Mouse (Mus musculus): ENCODE measurements around the gene Pithd1. TPM values are rescaled to one million over a fixed set of nuclear protein-coding genes. Genes with fewer than 3 reads are reported as not detected.

Gene Pithd1
- polyA plus RNA-seq, 1 experiment from 2014 or later, result 65.5 TPM

DNA sequence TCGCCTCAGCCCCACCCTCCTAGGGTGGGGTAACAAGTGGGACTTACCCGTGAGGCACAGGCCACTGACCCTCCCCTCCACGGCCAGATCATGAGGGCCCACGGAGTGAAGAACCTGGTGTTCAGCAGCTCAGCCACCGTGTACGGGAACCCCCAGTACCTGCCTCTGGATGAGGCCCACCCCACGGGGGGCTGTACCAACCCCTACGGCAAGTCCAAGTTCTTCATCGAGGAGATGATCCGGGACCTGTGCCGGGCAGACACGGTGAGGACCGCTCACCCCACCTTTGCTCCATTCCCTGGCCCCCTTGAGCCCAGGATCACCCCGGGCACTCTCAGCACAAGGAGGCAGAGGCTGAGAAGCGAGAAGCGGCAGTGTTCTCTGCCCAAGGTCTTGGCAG is 20.8 kb downstream of the Pithd1 start:
- no peak for ATAC-seq (ENCODE audit: low FRiP score)
- Histone ChIP-seq H3K4me3 (replicated peaks; ENCODE audit: low read length) (no peak overlapping the region), H3K27me3 (ENCODE audit: control insufficient read depth, insufficient read depth, low read length) (no peaks in the 10 kb centered on the region), H3K27ac (no peak overlapping the region), H3K9me3 (ENCODE audit: control insufficient read depth, low read length) (no peaks in the 10 kb centered on the region), H3K9ac (no peak overlapping the region), H3K4me2 (replicated peaks) (no peak overlapping the region), H3K4me1 (replicated peaks; ENCODE audit: control insufficient read depth, insufficient read depth, low read length) (peaks cover 20% of the 10 kb centered on the region), H3K36me3 (replicated peaks; ENCODE audit: control insufficient read depth, insufficient read depth) (peaks cover 50% of the 10 kb centered on the region)
- DNase-seq (ENCODE audit: low spot score), result no peak
- 95% methylated on average over 16 of the region's 16 CpGs for WGBS

GRCm38 (mm10) chr4:135965113-135965512 is 22.0 kb downstream of the Pithd1 start:
- Histone ChIP-seq H3K27ac (no peak overlapping the region), H3K4me1 (replicated peaks; ENCODE audit: control insufficient read depth, insufficient read depth, low read length) (peaks cover 17% of the 10 kb centered on the region), H3K9ac (no peak overlapping the region), H3K4me2 (replicated peaks) (peak overlapping the region; percentile 92), H3K9me3 (ENCODE audit: control insufficient read depth, low read length) (no peaks in the 10 kb centered on the region), H3K36me3 (replicated peaks; ENCODE audit: control insufficient read depth, insufficient read depth) (peaks cover 45% of the 10 kb centered on the region), H3K27me3 (ENCODE audit: control insufficient read depth, insufficient read depth, low read length) (no peaks in the 10 kb centered on the region), H3K4me3 (replicated peaks; ENCODE audit: low read length) (no peak overlapping the region)
- 86% methylated on average over 9 of the region's 9 CpGs for WGBS
- ATAC-seq (ENCODE audit: low FRiP score) (no peak), DNase-seq (ENCODE audit: low spot score) (no peak)

DNA sequence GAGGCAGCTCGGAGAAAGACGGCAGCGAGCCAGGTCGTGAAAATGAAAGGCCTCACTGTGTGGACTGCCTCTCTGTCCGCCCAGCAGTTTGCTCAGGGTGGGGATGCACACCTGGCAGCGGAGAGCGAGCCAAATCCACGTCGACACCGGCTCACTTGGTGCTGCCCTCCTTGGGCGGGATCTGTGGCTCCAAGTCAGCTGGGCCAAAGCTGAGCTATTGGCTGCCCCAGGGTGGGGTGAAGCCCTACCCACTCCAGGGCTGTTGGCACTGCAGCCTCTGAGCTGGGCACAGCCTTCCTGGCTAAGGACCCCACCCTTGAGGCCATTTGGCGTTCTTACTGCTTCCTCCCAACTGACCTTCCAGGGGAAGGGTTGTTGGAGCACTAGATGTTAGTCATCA is 22.6 kb downstream of the Pithd1 start:
- H3K9ac ChIP-seq, result peak overlapping the region; percentile 91
- DNase-seq (ENCODE audit: low spot score), result no peak
- WGBS, result 7% methylated on average over 12 of the region's 12 CpGs
- H3K36me3 ChIP-seq (replicated peaks; ENCODE audit: control insufficient read depth, insufficient read depth), result peaks cover 45% of the 10 kb centered on the region
- H3K4me3 ChIP-seq (replicated peaks; ENCODE audit: low read length), result peak overlapping the region; percentile 72
- H3K9me3 ChIP-seq (ENCODE audit: control insufficient read depth, low read length), result no peaks in the 10 kb centered on the region
- H3K27ac ChIP-seq, result peak overlapping the region; percentile 94; the same call in 1 of the 2 replicates
- no peaks in the 10 kb centered on the region for H3K27me3 ChIP-seq (ENCODE audit: control insufficient read depth, insufficient read depth, low read length)
- peaks cover 17% of the 10 kb centered on the region for H3K4me1 ChIP-seq (replicated peaks; ENCODE audit: control insufficient read depth, insufficient read depth, low read length)
- no peak for ATAC-seq (ENCODE audit: low FRiP score)
- H3K4me2 ChIP-seq (replicated peaks), result peak overlapping the region; percentile 92

- WGBS, result under 1% methylated on average over 55 of the region's 56 CpGs
- DNase-seq (ENCODE audit: low spot score), result peak; percentile 95
- no peaks in the 10 kb centered on the region for H3K9me3 ChIP-seq (ENCODE audit: control insufficient read depth, low read length)
- peaks cover 17% of the 10 kb centered on the region for H3K4me1 ChIP-seq (replicated peaks; ENCODE audit: control insufficient read depth, insufficient read depth, low read length)
- H3K36me3 ChIP-seq (replicated peaks; ENCODE audit: control insufficient read depth, insufficient read depth), result peaks cover 45% of the 10 kb centered on the region
- H3K27ac ChIP-seq, result peak within 1 kb of the TSS; percentile 94
- H3K4me3 ChIP-seq (replicated peaks; ENCODE audit: low read length), result peak within 1 kb of the TSS; percentile 72
- peak within 1 kb of the TSS; percentile 91 for H3K9ac ChIP-seq
- no peaks in the 10 kb centered on the region for H3K27me3 ChIP-seq (ENCODE audit: control insufficient read depth, insufficient read depth, low read length)
- peak within 1 kb of the TSS; percentile 92 for H3K4me2 ChIP-seq (replicated peaks)
- peak; percentile 92 for ATAC-seq (ENCODE audit: low FRiP score)
These were observed 23.4 kb downstream of the Pithd1 start, which contains the start of gene Gale for GRCm38 (mm10) chr4:135963457-135964193. Gene Gale (plus strand): TSS chr4:135963727.

GRCm38 (mm10) chr4:135962946-135963345 is 24.1 kb downstream of the Pithd1 start:
- no peaks in the 10 kb centered on the region for H3K9me3 ChIP-seq (ENCODE audit: control insufficient read depth, low read length)
- ATAC-seq (ENCODE audit: low FRiP score) (peak; percentile 5), DNase-seq (ENCODE audit: low spot score) (no peak)
- H3K27ac ChIP-seq, result peak overlapping the region; percentile 94
- H3K9ac ChIP-seq, result peak overlapping the region; percentile 91
- H3K4me2 ChIP-seq (replicated peaks), result peak overlapping the region; percentile 92
- 6% methylated on average over 15 of the region's 15 CpGs for WGBS
- H3K27me3 ChIP-seq (ENCODE audit: control insufficient read depth, insufficient read depth, low read length), result no peaks in the 10 kb centered on the region
- H3K4me3 ChIP-seq (replicated peaks; ENCODE audit: low read length), result peak overlapping the region; percentile 72
- H3K4me1 ChIP-seq (replicated peaks; ENCODE audit: control insufficient read depth, insufficient read depth, low read length), result peaks cover 17% of the 10 kb centered on the region
- H3K36me3 ChIP-seq (replicated peaks; ENCODE audit: control insufficient read depth, insufficient read depth), result peaks cover 45% of the 10 kb centered on the region

GRCm38 (mm10) chr4:135962198-135962597 is 24.9 kb downstream of the Pithd1 start:
- no peak overlapping the region for H3K27ac ChIP-seq

DNA sequence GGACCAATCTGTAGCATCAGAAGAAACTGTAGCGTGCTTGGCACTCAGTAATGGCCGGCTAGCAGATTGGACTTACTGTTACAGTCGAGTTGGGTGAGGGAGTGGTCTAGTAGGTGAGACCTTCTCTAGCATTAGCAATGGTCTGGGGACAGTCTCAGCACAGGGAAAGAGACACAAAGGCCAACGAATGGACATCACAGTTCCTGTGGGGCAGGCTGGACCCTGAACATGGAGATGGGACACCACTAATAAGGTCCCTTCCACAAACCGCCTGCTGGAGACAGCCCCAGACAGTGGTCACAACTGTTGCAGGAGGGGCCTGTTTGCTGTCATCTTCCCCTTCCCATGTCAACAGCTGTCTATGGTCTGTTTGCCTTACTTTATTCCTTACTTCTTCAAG is 25.4 kb downstream of the Pithd1 start:
- Histone ChIP-seq H3K4me1 (replicated peaks; ENCODE audit: control insufficient read depth, insufficient read depth, low read length) (peaks cover 17% of the 10 kb centered on the region), H3K27me3 (ENCODE audit: control insufficient read depth, insufficient read depth, low read length) (no peaks in the 10 kb centered on the region), H3K4me3 (replicated peaks; ENCODE audit: low read length) (no peak overlapping the region), H3K9ac (no peak overlapping the region), H3K4me2 (replicated peaks) (no peak overlapping the region), H3K9me3 (ENCODE audit: control insufficient read depth, low read length) (no peaks in the 10 kb centered on the region), H3K36me3 (replicated peaks; ENCODE audit: control insufficient read depth, insufficient read depth) (peaks cover 41% of the 10 kb centered on the region), H3K27ac (no peak overlapping the region)
- no peak for DNase-seq (ENCODE audit: low spot score)
- WGBS, result 90% methylated on average over 5 of the region's 5 CpGs
- ATAC-seq (ENCODE audit: low FRiP score), result no peak

More at GRCm38 (mm10) chr4:135962198-135962597, 24.9 kb downstream of the Pithd1 start:
- no peaks in the 10 kb centered on the region for H3K9me3 ChIP-seq (ENCODE audit: control insufficient read depth, low read length)
- H3K36me3 ChIP-seq (replicated peaks; ENCODE audit: control insufficient read depth, insufficient read depth), result peaks cover 42% of the 10 kb centered on the region
- peaks cover 17% of the 10 kb centered on the region for H3K4me1 ChIP-seq (replicated peaks; ENCODE audit: control insufficient read depth, insufficient read depth, low read length)
- H3K4me2 ChIP-seq (replicated peaks), result peak overlapping the region; percentile 92; the same call in 1 of the 2 replicates
- H3K9ac ChIP-seq, result no peak overlapping the region
- 89% methylated on average over 7 of the region's 7 CpGs for WGBS
- ATAC-seq (ENCODE audit: low FRiP score) (no peak), DNase-seq (ENCODE audit: low spot score) (no peak)
- H3K27me3 ChIP-seq (ENCODE audit: control insufficient read depth, insufficient read depth, low read length), result no peaks in the 10 kb centered on the region
- no peak overlapping the region for H3K4me3 ChIP-seq (replicated peaks; ENCODE audit: low read length)

GRCm38 (mm10) chr4:135960717-135961116 is 26.3 kb downstream of the Pithd1 start:
- no peaks in the 10 kb centered on the region for H3K27me3 ChIP-seq (ENCODE audit: control insufficient read depth, insufficient read depth, low read length)
- no peak overlapping the region for H3K27ac ChIP-seq
- ATAC-seq (ENCODE audit: low FRiP score) (no peak), DNase-seq (ENCODE audit: low spot score) (peak; percentile 78)
- H3K9ac ChIP-seq, result no peak overlapping the region
- no peak overlapping the region for H3K4me3 ChIP-seq (replicated peaks; ENCODE audit: low read length)
- H3K9me3 ChIP-seq (ENCODE audit: control insufficient read depth, low read length), result no peaks in the 10 kb centered on the region
- H3K4me1 ChIP-seq (replicated peaks; ENCODE audit: control insufficient read depth, insufficient read depth, low read length), result peaks cover 17% of the 10 kb centered on the region
- no peak overlapping the region for H3K4me2 ChIP-seq (replicated peaks)
- WGBS, result 27% methylated on average over 5 of the region's 5 CpGs
- H3K36me3 ChIP-seq (replicated peaks; ENCODE audit: control insufficient read depth, insufficient read depth), result peaks cover 38% of the 10 kb centered on the region

DNA sequence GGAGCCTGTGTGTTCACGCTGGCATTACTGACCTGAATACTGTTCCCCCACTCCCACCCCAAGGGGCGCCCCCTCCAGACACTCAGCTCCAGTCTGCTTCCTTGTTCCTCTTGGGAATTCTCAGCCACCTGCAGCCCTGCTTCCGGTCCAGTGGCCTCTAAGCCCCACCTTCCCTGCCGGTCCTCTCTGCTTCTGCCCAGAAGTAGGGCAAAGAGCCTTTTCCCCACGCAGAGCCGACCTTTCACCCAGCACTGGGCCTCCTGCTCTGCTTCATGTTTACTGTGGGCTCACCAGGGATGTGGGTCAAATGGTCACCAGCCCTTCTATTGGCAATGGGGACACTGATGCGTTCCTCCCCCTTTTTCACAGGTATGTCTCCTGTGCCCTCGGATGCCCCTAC is 28.7 kb downstream of the Pithd1 start:
- Histone ChIP-seq H3K36me3 (replicated peaks; ENCODE audit: control insufficient read depth, insufficient read depth) (peaks cover 53% of the 10 kb centered on the region), H3K27ac (no peak overlapping the region), H3K4me2 (replicated peaks) (no peak overlapping the region), H3K27me3 (ENCODE audit: control insufficient read depth, insufficient read depth, low read length) (no peaks in the 10 kb centered on the region), H3K4me3 (replicated peaks; ENCODE audit: low read length) (no peak overlapping the region), H3K4me1 (replicated peaks; ENCODE audit: control insufficient read depth, insufficient read depth, low read length) (peaks cover 6% of the 10 kb centered on the region; the same call in 1 of the 2 replicates), H3K9me3 (ENCODE audit: control insufficient read depth, low read length) (no peaks in the 10 kb centered on the region), H3K9ac (no peak overlapping the region)
- 57% methylated on average over 8 of the region's 8 CpGs for WGBS
- DNase-seq (ENCODE audit: low spot score), result no peak
- no peak for ATAC-seq (ENCODE audit: low FRiP score)

Data from hindbrain, embryonic 14.5 days (tissue).